Mouse (Mus musculus) cortical plate, adult 2 months (tissue): Measurements from ENCODE around the gene D930020B18Rik.

Source experiments
- CTCF ChIP-seq: fragments of 200-500 bp; IDR thresholded peaks from 2 replicates; pipeline ENCODE4 v1.5.1; 2011; ENCODE audit warnings: mild to moderate bottlenecking, control low read depth, low read length; ENCODE audit not compliant: insufficient read depth; ENCODE audit errors: extremely low read depth
- POLR2A ChIP-seq: fragments of 200-500 bp; IDR thresholded peaks from 2 replicates; pipeline ENCODE4 v1.6.1; 2011; ENCODE audit warnings: mild to moderate bottlenecking, low read length, control low read depth; ENCODE audit not compliant: insufficient read depth; ENCODE audit errors: extremely low read depth

DNA sequence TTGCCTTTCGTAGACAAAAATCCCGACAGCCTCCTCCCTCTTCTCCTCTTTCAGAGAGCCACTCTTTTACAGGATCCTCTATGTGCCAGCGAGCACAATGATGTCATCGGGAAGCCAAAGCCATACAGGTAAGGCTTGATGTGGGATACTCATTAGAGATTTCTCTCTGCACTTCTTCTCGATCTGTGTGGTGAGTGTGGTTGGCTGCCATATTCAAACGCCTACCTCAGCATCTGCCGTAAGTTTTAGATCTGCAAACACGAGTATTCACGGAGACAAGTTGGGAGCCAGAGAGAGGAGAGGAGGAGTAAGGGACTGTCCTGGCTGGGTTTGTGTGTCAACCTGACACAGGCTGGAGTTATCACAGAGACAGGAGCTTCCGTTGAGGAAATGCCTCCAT is 27.7 kb downstream of the D930020B18Rik start:
- TF ChIP-seq POLR2A: no peak
- TF ChIP-seq CTCF: no peak
